Mouse (Mus musculus) myocyte (in vitro differentiated cells): Measurements from ENCODE around the gene Gpr152.

Source experiments
- CEBPB ChIP-seq: IDR thresholded peaks from 2 replicates; pipeline ENCODE4 v1.6.1; 2011; ENCODE audit warnings: mild to moderate bottlenecking, moderate library complexity; ENCODE audit not compliant: poor library complexity, insufficient read depth, severe bottlenecking
- MAX ChIP-seq: IDR thresholded peaks from one replicate; pipeline ENCODE4 v1.6.1; 2011; ENCODE audit warnings: low read depth, mild to moderate bottlenecking, control low read depth
- POLR2A ChIP-seq: IDR thresholded peaks from one replicate; pipeline ENCODE4 v1.6.1; 2011; ENCODE audit warnings: low read depth, mild to moderate bottlenecking, control low read depth, moderate library complexity; ENCODE audit not compliant: insufficient read length
- TCF12 ChIP-seq: IDR thresholded peaks from one replicate; pipeline ENCODE4 v1.6.1; 2011; ENCODE audit warnings: mild to moderate bottlenecking, control low read depth; ENCODE audit not compliant: poor library complexity, insufficient read depth, severe bottlenecking
- TCF3 ChIP-seq: IDR thresholded peaks from one replicate; pipeline ENCODE4 v1.6.1; 2011; ENCODE audit warnings: low read depth, control low read depth; ENCODE audit not compliant: insufficient read length

- TF ChIP-seq MAX (no peak), TCF12 (no peak), POLR2A (no peak), TCF3 (no peak), CEBPB (no peak)
Observed at GRCm38 (mm10) chr19:4095802-4096201, 43.8 kb upstream of the Gpr152 start.
